Mouse (Mus musculus): Measurements from ENCODE around the gene Mmp28. TPM values are rescaled to one million over a fixed set of nuclear protein-coding genes. Genes with fewer than 3 reads are reported as not detected.

Mmp28 gene
- polyA plus RNA-seq, 1 experiment from 2014 or later, result 2.1 TPM

DNA sequence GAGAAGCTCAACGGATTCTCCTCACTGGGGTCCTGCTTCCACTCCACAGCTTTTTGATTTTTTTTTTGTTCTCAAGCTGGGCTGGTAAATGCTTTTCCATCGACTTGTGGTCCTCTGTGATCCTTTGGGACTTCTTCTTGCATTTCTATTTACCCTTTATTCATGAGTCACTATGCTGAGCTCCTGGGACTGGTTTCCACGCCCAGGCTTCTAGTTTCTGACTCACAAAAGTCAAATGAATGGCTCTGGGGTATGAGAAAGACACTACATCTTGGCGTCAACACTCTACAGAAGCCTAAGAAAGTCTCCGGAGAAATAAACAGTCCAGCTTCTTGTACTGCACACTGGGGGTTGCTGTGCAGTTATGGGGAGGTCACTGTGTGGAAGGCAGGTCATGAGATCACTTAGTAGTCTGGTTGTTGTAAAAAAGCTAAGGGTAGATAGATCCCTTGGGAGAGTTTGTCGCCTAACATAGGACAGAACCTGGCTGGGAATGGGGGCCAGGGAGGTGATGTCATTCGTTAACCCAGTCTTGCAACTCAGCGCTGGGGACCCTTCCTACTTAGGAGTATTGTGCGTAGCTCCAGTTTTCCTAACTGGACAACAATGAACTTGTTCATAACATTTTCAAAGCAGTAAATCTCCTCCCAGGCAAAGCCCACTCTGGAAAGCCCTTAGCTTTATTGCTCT, 4.8 kb downstream of the Mmp28 start:
- Histone ChIP-seq H3K27ac (ENCODE audit: low read depth, low read length) (no peak overlapping the region), H3K4me1 (replicated peaks; ENCODE audit: control insufficient read depth, insufficient read depth, low read length) (peaks cover 15% of the 10 kb centered on the region; the same call in 1 of the 2 replicates), H3K9me3 (ENCODE audit: control insufficient read depth) (no peaks in the 10 kb centered on the region), H3K4me2 (replicated peaks; ENCODE audit: low read depth) (no peak overlapping the region), H3K9ac (ENCODE audit: low read depth, low read length) (no peak overlapping the region), H3K27me3 (replicated peaks; ENCODE audit: control insufficient read depth, insufficient read depth, low read length) (no peaks in the 10 kb centered on the region), H3K4me3 (ENCODE audit: low read depth, low read length) (no peak overlapping the region), H3K36me3 (ENCODE audit: control insufficient read depth, insufficient read depth) (no peaks in the 10 kb centered on the region)
- no peak for TF ChIP-seq CTCF (IDR thresholded peaks at IDR 0.05; ENCODE audit: low read depth)
- no peak for ATAC-seq
- WGBS, result 38% methylated on average over 9 of the region's 9 CpGs

DNA sequence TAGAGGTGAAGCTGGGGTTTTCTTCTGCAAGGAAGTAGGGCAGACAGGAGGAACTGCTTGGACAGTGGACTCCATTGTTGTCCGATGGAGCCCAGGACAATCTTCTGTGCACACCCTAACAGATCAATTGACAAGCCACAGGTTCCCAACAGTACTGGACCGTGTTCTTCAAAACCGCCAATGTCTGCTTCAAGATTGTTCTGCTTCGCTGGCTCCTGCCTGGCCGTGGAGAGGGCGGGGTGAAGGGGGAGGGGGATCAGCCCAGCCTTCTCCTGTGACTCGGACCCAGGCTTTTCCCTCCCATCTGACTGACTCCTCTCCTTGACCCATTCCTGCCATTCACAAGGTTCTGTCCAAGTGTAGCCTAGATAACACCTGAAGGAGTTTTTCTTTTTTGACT, 5.6 kb downstream of the Mmp28 start:
- H3K9me3 ChIP-seq (ENCODE audit: control insufficient read depth), result no peaks in the 10 kb centered on the region
- ATAC-seq, result no peak
- no peak overlapping the region for H3K27ac ChIP-seq (ENCODE audit: low read depth, low read length)
- H3K4me2 ChIP-seq (replicated peaks; ENCODE audit: low read depth), result no peak overlapping the region
- no peaks in the 10 kb centered on the region for H3K27me3 ChIP-seq (replicated peaks; ENCODE audit: control insufficient read depth, insufficient read depth, low read length)
- TF ChIP-seq CTCF (IDR thresholded peaks at IDR 0.05; ENCODE audit: low read depth), result no peak
- peaks cover 12% of the 10 kb centered on the region; the same call in 1 of the 2 replicates for H3K4me1 ChIP-seq (replicated peaks; ENCODE audit: control insufficient read depth, insufficient read depth, low read length)
- 43% methylated on average over 7 of the region's 7 CpGs for WGBS
- no peak overlapping the region for H3K4me3 ChIP-seq (ENCODE audit: low read depth, low read length)
- H3K9ac ChIP-seq (ENCODE audit: low read depth, low read length), result no peak overlapping the region
- H3K36me3 ChIP-seq (ENCODE audit: control insufficient read depth, insufficient read depth), result no peaks in the 10 kb centered on the region

DNA sequence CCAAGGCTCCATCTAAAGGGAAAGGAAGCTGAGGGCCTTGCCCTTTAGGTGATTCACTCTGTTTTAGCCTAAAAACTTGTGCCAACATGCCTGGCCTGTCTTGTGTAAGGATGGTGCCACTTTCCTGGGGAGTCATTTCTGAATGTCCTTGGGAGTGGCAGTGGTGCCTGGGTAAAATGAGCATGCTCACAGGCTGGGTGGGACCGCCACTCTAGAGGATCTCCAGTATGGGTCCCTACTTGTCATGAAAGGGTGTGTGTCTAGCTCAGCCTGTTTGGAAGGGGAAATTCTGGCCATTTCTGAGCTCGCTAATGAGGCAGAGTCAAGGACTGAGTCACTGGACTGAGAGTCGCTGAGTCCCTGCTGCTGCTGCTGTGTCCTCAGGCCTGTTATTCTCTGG, 7.3 kb downstream of the Mmp28 start:
- no peak for ATAC-seq
- H3K36me3 ChIP-seq (ENCODE audit: control insufficient read depth, insufficient read depth), result no peaks in the 10 kb centered on the region
- no peak overlapping the region for H3K9ac ChIP-seq (ENCODE audit: low read depth, low read length)
- no peak overlapping the region for H3K27ac ChIP-seq (ENCODE audit: low read depth, low read length)
- H3K27me3 ChIP-seq (replicated peaks; ENCODE audit: control insufficient read depth, insufficient read depth, low read length), result no peaks in the 10 kb centered on the region
- H3K4me2 ChIP-seq (replicated peaks; ENCODE audit: low read depth), result no peak overlapping the region
- no peak overlapping the region for H3K4me3 ChIP-seq (ENCODE audit: low read depth, low read length)
- 49% methylated on average over 3 of the region's 3 CpGs for WGBS
- TF ChIP-seq CTCF (IDR thresholded peaks at IDR 0.05; ENCODE audit: low read depth), result no peak
- peaks cover 12% of the 10 kb centered on the region; the same call in 1 of the 2 replicates for H3K4me1 ChIP-seq (replicated peaks; ENCODE audit: control insufficient read depth, insufficient read depth, low read length)
- H3K9me3 ChIP-seq (ENCODE audit: control insufficient read depth), result no peaks in the 10 kb centered on the region

DNA sequence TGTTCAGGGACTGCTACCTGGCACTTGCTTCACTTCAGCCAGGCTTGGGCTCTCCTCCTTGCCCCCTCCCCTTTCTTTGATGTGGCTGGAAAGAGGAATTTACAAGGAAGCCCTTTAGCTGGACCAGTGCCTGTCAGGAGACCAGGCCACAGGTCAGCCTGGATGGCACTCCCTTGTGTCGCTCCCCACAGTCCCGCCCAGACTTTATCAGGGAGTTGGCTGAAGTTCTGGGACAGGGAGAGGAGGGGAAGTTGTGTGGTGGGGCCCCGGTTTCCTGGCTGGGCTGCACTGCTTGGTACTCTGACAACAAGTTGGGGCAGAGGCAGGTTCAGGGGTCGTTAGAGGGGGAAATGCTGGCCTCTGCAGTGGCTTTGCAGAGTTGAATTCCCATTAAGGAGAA, 8.3 kb downstream of the Mmp28 start:
- H3K4me2 ChIP-seq (replicated peaks; ENCODE audit: low read depth), result peak overlapping the region; percentile 25
- 0% methylated on average over 4 of the region's 4 CpGs for WGBS
- TF ChIP-seq CTCF (IDR thresholded peaks at IDR 0.05; ENCODE audit: low read depth), result no peak

DNA sequence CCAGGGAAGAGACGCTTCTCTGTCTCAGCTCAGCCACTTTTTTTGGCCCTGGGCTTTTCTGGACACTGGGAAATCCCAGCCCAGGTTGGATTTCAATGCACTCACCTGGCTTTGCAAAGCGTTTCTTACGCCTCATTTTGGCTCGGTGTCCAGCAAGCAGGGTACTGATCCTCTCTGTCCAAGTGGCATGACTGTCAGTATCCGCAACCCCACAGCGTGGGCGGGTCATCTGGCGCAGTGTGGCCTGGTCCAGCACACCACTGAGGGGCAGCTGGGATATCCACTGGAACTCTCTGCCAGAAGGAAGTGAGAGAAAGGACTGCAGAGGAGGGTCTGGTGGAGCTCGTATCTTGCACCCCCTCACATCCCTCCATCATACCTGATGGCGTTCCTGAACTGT, 11.6 kb downstream of the Mmp28 start:
- no peaks in the 10 kb centered on the region for H3K27me3 ChIP-seq (replicated peaks; ENCODE audit: control insufficient read depth, insufficient read depth, low read length)
- WGBS, result 90% methylated on average over 10 of the region's 10 CpGs
- no peak for ATAC-seq
- no peak overlapping the region for H3K27ac ChIP-seq (ENCODE audit: low read depth, low read length)
- no peaks in the 10 kb centered on the region for H3K36me3 ChIP-seq (ENCODE audit: control insufficient read depth, insufficient read depth)
- no peak overlapping the region for H3K4me2 ChIP-seq (replicated peaks; ENCODE audit: low read depth)
- H3K4me3 ChIP-seq (ENCODE audit: low read depth, low read length), result no peak overlapping the region
- H3K4me1 ChIP-seq (replicated peaks; ENCODE audit: control insufficient read depth, insufficient read depth, low read length), result peaks cover 5% of the 10 kb centered on the region; the same call in 1 of the 2 replicates
- no peak for TF ChIP-seq CTCF (IDR thresholded peaks at IDR 0.05; ENCODE audit: low read depth)
- no peak overlapping the region for H3K9ac ChIP-seq (ENCODE audit: low read depth, low read length)
- H3K9me3 ChIP-seq (ENCODE audit: control insufficient read depth), result no peaks in the 10 kb centered on the region

More for the DNA sequence above, 8.3 kb downstream of the Mmp28 start:
- peak; percentile 56; the same call in 1 of the 2 replicates for ATAC-seq
- Histone ChIP-seq H3K27me3 (replicated peaks; ENCODE audit: control insufficient read depth, insufficient read depth, low read length) (no peaks in the 10 kb centered on the region), H3K4me3 (ENCODE audit: low read depth, low read length) (no peak overlapping the region), H3K4me1 (replicated peaks; ENCODE audit: control insufficient read depth, insufficient read depth, low read length) (peaks cover 12% of the 10 kb centered on the region; the same call in 1 of the 2 replicates), H3K27ac (ENCODE audit: low read depth, low read length) (no peak overlapping the region), H3K9me3 (ENCODE audit: control insufficient read depth) (no peaks in the 10 kb centered on the region), H3K36me3 (ENCODE audit: control insufficient read depth, insufficient read depth) (no peaks in the 10 kb centered on the region), H3K9ac (ENCODE audit: low read depth, low read length) (no peak overlapping the region)

DNA sequence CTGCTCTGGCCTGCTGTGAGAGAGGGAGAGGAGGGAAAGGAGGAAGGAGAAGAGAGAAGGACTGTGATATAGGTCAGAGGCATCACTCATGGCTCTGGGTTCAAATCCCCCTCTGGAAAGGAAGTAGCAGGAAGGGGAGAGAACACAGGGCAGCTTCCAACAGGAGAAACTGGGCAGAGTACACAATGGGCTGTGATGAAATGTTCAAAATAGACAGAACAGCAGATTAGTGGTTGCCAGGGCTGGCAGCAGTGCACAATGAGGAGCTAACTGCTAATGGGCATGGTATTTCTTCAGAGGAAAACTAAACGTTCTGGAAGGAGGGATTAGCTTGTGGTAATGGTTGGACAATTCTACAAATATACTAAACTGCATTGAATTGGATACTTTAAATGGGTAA, 12.3 kb downstream of the Mmp28 start:
- no peak overlapping the region for H3K9ac ChIP-seq (ENCODE audit: low read depth, low read length)
- WGBS, result 55% methylated on average over 1 of the region's 1 CpGs

More for the DNA sequence above, 12.3 kb downstream of the Mmp28 start:
- Histone ChIP-seq H3K27me3 (replicated peaks; ENCODE audit: control insufficient read depth, insufficient read depth, low read length) (no peaks in the 10 kb centered on the region), H3K36me3 (ENCODE audit: control insufficient read depth, insufficient read depth) (no peaks in the 10 kb centered on the region), H3K9me3 (ENCODE audit: control insufficient read depth) (no peaks in the 10 kb centered on the region), H3K4me1 (replicated peaks; ENCODE audit: control insufficient read depth, insufficient read depth, low read length) (peaks cover 5% of the 10 kb centered on the region; the same call in 1 of the 2 replicates), H3K4me3 (ENCODE audit: low read depth, low read length) (no peak overlapping the region), H3K4me2 (replicated peaks; ENCODE audit: low read depth) (no peak overlapping the region), H3K27ac (ENCODE audit: low read depth, low read length) (no peak overlapping the region)
- ATAC-seq, result no peak
- TF ChIP-seq CTCF (IDR thresholded peaks at IDR 0.05; ENCODE audit: low read depth), result no peak
